Mouse (Mus musculus) thymus, postnatal 36 days (tissue): ENCODE data around the gene Dgkg.

Experiments
- DNase-seq, 2 experiments: peaks; one replicate each; pipeline ENCODE4 v3.0.0; 2022; ENCODE audit warnings: mixed read lengths in 2 of 2

Gene Dgkg

DNA sequence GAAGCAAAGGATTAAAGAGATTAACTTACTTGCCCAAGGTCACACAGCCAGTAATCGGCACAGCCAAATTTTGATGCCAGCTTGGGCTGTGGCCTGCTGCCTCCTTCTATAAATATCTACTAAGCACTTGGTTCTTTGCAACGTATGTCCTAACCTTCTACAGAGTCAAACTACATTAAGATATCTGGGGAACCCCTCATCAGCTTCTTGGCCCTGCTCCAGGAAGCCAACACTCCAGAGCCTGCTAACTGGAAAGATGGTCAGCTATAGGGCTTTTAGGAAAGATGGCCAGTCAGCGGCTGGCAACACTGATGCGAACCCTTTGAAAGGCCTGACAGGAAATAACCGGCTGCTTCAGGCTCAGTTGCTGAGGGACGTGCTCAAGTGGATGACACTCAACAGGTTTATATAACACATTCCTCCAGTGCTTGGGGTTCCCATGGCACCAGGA is 114.3 kb downstream of the Dgkg start:
- DNase-seq: no peak

DNA sequence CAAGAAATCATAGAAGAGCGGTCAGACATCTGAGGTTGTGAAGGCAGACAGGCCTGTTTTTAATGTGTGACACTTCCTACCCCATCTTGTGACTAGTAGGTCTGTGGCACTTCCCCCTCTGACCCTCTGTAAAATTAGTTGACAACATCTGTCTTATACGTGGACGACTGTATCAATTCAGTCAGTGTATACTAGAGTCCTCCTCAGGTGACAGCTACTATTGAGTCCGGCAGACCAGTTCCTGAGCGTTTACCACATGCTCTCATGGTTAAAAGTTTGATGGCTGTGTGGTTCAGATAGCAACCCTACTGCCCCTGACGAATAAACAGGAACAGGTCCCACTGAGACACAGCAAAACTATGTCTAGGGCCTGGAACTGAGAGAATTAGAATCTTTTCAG is 117.7 kb downstream of the Dgkg start:
- DNase-seq: no peak

DNA sequence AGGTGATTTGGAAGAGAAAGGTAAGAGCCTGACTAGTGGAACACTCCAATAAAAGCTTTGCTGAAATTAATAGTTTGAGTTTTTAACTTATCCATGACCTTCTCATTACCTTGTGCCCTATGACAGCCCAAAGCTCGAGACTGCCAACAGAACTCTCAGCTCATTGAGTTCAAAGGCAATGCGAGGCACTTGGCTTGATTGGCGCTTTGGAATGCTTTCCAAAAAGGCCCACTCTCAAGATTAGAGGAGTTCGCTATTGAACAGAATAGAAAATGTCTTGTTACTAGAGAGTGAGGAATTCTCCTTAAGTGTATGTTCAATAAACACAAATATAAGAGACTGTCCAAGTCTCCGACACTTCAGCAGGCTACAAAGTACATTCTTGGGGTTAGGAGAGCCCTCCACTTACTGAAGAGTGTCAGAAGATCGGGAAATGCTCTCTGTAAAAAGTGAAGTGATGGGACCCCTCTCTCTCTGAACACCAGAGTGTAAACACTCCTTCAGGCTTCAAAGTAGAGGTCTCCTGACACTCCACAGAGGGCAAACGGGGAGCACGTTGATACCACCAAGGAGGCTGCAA is 120.3 kb downstream of the Dgkg start:
- DNase-seq: no peak

DNA sequence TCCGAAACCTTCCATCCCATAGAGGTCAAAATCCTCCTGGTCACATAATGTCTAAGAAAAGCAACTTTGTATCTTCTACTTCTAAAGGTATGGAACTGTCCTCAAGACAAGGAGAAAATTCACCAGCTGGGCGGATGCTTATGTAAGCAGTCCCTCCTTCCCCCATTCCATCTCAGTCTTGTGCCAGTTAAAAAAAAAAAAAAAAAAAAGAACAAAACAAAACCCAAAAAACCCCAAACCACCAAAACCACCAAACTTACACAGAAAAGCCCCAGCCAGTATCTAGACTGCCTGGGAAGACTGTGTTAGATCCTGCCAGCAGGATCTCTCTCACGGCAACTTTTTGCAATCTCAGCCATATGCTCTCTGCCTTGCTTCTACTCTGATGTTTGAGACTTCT is 123.9 kb downstream of the Dgkg start:
- no peak for DNase-seq

DNA sequence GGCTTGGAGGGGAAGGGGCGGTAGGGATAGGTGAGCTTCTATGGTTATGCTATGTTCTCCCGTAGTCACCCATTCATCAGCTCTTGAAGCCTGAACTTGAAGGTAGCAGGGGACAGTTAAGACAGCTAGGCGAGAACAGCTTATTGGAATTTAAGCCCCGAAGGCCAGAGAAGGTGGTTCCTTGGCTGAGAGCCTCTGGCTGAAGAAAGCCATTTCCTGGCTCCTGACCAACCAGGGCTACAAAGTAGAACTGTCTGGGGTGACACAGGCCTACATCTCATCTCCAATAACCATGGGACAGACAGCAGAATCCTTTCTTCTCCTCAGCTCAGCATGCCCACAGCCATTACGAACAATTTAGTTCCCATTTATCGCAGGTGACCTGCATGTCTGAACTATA is 125.2 kb downstream of the Dgkg start:
- DNase-seq: no peak

DNA sequence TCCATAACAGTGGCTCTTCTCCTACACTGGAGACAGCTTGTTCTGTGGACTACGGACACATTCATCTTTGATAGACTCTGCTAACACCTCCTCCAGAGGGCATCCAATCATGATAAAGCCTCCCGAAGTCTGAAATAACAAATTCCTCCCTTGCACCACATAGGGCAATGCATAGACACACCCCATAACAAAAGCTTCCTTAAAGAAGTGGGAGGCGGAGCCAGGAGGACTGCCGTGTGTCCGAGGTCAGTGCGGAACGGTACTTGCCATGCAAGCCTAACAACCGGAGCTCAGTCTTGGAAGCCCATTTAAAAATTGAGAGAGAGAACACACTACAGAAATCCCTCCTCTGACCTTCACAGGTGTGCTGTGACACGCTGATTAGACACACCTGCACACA is 126.0 kb downstream of the Dgkg start:
- no peak for DNase-seq

DNA sequence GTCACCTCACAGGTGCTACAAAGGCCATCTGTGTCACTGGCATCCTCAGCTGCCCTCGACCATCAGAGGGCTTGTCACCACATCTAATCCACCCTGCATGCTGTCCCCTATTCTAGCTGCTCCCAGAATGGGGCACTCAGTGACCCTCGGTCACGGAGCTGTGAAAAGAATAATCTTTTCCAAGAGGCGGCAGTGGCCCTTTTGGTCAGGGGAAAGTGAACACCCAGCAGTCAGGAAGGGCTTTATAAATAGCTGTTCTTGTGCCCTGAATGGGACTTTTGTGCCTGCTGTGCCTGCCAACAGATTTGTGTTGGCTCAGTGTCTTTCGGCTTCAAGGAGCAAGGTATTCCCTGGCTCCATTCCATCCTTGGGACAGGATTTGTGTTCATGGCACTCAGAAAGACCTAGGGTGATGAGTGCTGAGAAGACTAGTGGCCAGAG is 129.5 kb downstream of the Dgkg start:
- DNase-seq: no peak

DNA sequence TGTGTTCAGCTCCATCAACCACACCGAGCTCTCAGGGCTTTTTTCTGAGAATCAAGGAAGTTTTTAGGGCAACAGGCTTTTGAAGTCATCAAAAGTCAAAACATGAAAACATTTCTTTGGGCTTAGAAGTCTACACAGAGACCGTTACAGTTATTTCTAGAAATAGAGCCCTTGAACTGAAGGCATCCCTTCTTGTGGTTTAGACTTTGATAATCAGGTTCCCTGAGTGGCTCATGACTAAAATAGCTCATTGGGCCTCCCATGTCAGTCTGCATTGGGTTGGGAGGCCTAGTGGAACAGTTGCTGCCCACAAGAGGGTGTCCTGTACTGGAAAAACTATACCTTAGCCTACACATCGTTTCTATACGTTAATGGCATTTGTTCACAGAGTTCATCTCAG is 130.6 kb downstream of the Dgkg start:
- no peak for DNase-seq

DNA sequence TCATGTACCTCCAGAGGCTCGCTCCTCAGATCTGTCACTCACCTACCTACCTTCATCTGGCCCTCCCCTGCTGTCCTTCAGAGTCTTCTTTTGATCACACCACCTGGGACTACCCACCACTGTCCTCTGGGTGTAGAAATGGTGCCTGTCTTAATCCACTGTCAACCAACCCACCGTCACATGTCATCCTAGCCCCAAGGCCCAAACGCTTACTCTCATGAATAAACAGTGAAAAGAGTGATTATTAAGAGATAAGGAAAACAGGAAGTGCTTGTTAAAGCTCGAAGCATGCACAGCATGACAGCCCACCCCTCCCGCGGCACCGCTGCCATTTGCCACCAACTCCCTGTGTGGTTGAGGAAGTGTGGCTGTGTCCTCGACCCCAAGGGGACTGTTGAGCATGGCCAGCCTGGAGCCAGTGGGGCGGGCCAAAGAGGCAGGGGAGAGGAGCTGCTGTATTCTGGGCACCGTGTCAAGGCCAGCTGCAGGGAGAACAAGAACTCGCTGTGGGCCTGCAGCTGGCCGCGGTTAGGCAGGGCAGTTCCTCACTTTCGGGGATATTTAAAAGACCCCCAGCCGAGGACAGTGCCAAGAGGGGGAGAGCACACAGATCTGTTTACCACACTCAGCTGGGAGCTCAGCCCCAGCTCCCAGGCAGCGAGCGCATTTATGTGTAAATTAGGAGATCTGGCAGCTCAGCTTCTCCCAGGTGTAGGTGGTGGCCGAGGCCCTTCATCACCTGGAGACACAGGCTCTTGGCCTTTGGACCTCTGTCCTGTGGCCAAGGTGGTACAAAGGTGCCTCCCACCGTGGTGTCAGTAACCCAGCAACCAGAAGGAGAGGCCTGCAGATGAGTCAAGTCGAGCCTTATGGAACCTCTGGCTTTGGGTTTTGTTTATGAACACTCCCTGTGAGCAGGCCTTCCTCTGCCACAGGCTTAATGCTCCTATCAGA is 139.3 kb downstream of the Dgkg start:
- no peak for DNase-seq

DNA sequence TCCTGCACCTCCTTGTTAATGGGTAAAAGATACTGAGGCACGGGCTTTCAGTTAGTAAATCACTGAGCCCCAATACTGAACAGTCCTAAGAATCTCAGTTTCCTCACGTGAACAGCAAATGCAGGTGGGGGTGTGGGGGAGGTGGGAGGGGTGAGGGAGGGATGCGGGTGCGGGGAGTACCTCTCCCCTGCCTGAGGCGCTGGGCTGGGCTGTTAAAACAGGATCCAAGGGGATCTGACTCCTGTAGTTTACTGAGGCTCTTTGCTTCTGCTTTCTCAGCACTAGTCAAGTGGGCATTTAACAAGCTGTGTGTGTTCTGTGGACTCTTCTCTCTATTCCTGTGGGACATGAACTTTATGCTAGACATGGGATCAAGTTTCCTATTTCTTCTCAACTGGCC is 141.5 kb downstream of the Dgkg start:
- DNase-seq: no peak

DNA sequence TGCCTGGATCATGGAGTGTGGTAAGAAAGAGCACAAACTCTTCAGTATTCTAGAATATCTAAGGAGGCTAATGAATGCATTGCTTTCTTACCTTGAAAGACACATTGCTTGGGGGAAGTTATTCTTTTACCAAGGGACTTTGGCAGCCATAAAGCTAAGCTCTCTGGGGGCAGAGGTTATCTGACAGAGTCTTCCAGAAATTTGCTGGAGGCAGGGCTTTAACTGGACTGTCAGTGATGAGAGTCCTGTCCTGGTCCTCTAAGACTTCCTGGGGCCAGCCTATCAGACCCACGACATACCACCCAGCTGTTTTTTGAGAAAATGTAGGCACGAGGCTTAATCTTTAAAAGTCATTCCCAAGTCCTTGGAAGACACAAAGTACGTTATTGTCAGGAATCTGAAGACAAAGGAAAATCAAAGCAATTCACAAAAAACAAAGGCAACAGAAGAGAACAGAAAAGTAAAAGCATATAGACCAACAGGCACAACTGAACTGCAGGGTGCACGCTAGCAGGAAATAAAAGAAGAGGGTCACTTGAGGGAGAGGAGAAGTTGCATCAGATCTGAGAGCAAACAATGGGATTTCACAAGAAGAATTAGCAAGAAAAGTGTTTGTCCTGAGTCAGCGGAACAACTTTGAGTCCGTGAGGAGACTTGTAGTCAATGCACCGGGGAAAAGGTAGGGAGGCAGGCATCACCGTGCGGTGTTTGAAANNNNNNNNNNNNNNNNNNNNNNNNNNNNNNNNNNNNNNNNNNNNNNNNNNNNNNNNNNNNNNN is 146.0 kb downstream of the Dgkg start:
- no peak for DNase-seq

DNA sequence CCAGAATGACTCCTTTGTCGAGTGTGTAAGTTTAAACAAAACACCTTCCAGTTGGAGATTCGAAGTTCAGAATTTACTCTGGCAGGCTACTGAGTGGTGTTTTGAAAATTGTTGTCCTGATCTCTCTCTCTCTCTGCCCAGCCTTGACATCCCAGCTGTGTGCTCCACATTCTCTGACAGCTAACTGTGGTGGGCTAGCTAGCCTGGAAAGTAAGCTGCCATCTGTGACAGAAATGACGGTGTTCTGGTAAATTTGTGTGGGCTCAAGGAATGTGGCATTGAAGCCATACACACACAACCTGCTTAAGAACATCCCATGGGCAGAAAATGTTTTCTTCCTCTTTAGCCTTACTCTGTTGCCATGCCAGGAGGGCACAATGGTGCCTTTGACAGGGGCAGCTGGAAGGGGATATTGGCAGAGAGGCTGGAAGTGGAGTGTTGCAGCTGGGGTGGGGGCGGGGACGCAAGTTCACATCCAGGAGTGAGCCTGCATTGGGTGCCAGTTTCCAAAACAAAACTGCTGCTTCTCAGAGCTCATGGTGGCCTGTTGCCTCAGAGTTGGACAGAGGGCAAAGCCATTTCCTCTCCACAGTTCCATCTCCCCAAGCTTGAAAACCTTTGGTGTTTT is 148.0 kb downstream of the Dgkg start:
- DNase-seq: no peak

DNA sequence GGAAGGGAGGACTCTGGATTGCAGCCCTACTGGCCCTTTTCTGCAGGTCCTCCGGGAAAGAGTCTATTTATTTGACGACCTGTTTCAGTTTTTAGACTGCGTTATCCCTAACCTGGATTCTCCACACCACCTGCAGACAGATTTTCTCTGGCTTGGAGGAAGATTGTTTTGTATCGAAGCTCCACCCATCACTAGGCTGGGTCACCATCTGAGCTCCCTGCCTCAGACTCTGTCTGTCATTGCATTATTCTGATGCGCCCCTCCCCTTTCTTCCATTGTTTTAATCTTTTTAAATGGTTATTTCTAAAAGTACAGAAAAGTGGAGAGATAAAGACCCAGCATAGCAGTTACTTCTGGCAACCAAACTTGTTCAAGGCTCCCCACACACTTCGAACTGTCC is 151.4 kb downstream of the Dgkg start:
- DNase-seq: no peak

DNA sequence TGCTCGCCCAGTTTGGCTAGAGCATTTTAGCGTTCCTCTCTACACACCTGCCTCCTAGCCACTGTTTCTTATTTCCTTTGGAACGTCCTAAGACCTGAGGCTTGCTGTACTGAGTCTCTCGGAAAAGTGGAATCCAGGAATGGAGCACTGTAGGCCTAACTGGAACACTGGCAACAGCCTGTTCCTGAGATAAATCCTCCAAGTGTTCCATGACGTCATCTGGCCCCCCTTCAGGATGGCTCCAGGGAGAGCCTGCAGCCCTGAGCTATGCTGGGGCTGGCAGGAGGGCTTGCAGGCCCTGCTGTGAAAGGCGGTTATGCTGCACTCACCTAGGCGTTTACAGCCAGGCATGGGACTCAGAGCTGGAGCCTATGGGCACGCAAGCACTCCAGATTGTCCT is 152.2 kb downstream of the Dgkg start:
- DNase-seq: no peak

DNA sequence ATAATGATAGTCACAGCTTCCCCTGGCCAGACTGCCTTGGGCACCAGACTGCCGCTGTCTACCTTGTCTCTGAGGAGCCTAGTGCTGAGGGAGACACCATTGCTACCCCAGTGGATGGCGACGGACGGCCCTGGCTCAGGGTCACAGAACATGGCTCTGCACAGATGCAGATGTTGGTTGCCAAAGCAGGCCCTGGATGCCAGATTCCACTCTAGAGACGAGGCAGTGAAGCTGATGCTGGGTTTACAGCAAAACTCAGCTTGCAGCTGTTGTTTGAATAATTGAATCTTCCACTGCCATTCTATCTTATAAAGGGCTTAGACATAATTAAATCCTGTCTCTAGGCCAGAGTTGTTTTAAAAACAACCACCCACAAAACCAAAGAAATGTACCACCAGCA is 153.0 kb downstream of the Dgkg start:
- DNase-seq: no peak

DNA sequence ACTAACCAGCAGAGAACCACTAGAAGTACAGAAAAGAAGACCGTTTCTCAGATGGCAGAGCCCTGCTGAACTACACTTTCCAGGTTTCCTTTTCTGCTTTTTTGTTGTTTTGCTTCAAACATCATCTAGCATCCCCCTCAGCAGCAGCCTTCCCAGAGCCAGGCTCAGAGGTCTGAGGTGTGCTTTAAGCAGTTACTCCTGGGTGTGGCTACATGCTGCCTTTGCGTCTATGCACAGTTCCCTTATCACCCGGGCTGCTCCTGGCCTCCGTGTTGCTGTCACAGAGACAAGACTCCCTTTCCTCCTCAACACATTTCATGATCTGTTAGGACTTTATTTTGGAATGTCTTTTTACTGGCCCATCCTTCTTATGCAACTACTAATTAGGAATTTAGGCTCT is 153.6 kb downstream of the Dgkg start:
- no peak for DNase-seq

DNA sequence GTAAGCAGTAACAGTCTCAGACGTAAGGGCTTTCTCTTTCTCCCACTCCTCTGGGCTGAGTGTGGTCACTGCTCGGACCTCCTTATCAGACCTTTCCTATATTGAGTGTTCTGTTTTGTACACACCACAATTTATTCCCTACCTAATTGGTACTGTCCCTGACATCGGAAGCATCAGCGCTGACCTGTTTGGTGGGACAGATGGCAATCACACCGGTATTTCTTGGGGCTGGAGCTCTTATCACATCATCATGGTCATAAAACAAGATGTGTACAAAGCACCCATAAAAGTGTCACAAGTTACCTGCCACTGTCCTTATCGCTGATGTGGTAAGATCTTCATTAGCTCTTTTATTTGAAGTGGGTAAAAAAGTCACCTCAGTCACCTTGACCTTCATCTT is 155.2 kb downstream of the Dgkg start:
- DNase-seq: no peak

DNA sequence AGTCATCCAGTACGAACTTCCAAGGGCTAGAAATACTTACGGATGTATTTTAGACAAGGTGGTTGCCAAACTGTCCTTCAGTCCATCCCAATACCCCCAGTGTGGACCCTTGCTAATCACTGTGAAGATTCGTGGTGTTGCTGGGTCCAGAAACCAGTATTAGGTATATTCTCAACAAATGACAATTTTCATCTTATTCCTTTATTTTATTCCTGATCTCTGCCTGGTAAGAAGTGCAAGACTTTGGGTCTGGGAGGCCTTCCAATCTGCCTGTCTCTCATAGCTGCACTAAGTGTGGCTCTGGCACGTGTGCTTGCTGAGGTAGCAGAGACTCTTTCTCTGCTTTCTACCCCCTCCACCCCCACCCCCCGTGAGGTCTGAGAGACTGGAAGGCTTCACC is 156.5 kb downstream of the Dgkg start:
- DNase-seq: no peak

DNA sequence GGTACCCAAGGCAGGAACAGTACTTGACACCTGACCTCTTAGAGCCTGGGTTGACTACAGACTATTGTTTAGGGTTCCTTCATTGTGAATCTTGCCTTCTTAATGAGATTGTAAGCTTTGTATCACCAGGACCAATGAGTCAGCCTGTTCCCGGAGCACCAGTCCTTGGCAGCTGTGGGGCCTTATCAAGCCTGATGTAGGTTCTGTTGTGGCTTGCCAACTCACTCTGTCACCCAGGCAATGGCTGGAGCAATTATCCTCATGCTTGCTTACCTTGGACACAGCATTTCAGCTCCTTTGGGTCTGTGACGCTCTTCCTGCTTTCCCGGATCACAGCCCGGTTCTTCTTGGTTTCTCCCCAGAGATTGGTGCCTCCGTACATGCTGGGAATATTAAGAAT is 157.1 kb downstream of the Dgkg start:
- no peak for DNase-seq

DNA sequence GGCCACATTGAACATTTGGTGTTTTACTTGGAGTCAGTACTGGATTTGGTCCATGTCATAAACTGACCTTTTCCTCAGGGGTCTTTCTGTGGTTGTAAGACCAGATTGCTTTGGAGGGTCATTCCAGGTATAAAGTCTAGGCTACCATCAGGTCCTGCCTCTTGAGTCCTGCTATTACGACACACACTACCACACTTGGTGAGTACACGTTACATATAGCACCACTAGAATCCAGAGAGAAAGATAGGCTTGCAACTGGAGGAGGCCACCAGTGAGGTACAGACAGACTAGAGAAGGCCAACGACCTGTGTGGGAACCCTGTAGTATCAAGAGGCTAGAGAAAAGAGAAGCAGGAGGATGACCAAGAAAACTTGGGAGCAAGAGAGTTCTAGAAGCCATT is 157.6 kb downstream of the Dgkg start:
- DNase-seq: no peak

DNA sequence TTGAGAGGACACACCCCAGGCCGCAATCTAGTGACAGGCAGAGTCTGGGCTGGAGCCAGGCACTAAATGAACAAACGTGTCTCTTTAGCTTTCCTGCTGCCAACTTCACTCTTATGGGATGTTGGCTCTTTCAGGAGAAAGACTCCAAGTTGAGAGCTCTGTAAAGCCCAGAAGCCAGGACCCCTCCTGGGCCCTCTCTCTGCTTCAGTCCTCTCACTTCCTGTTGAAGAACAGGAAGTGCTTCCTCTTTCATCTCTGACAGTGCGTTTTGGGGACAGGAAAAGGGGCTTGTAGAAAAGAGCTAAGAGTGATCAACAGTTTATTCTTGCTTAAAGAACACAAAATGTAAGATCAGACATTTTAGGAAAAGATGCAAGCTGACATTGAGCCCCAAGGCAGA is 159.0 kb downstream of the Dgkg start:
- peak; percentile 26 to 47 for DNase-seq

DNA sequence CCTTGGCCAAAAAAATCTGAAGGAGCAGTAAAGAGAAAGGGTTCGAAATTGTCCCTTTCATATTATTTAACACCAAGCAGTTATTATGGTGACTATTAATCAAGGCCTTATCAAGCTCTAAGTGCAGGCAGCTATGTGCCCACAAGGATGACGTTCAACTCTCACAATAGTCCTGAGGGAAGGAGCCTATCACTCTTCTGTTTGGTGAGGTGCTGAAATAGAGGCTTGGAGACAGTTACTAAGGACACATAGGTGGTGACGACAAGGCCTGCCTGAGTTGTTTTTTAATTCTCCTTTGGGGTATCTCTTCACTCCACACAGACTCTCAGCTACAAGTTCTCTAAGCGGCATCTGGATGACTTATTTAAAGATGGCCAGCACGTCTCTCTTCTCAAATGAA is 161.8 kb downstream of the Dgkg start:
- no peak for DNase-seq

DNA sequence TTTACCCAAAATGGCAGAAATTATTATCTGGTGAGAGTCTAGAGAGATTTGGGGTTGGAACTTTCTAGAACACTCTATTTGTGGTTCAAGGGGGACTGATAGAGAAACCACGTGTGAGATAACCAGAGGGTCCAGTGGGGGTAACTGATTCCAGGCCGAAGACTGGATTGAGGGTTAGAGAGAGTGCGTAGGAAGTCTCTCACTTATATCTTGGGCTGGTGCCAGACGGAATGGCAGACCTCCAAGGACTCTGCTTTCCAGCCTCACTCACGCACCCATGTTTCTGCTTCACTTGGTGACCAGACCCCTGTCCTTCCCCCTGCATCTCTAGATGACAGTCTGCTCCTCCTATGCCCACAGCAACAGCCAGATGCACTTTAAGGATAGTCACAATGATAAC is 162.2 kb downstream of the Dgkg start:
- DNase-seq: no peak
